Mouse (Mus musculus): ENCODE data around the gene Enah.

Enah gene

DNA sequence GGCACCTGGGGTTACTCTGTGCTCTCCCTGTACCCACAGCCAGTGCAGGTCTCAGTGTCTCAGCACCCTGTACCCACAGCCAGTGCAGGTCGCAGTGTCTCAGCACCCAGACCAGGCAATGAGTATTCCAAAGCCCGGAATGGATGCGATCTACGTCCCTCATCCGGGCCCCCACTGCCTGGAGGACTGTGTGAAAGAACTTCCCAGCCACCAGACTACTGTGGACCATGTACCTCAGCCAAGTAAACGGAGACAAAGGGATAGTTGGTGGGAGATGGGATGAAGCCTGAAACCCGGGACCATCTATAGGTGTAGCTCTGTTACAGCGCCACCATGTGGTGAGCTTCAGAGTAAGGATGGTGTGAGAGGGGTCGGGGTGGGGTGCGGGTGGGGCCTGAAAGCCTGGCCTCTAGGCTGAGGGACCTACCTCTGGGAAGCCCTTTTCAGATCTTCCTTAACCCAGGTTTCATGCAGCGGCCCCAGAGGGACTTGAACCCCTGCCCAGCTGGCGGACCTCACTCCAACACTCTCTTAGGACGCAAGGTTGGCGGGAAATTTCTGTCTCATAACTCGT lies 139.0 kb downstream of the Enah start:
- in situ Hi-C loops (cut with MboI, MseI), result no loop called here

DNA sequence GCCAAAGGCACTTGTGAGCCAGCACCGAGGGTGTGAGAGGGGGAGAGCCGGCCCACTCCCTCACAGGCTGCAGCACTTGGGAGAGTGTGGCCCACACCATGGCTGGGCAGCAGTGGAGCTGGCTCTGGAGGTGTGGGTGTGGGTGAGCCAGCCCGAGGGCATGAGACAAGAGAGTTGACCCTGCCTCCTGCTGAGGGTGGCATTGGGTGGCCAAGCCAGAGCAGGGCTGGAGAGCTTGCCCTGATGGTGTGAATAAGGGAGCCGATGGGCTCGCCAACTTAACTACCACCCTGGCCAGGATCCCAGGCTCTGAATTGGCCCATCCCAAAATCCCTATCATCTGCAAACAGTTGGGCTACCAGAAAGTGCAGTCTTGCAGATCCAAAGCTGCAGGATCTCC lies 141.4 kb downstream of the Enah start:
- in situ Hi-C loops (cut with MboI, MseI), result no loop called here

DNA sequence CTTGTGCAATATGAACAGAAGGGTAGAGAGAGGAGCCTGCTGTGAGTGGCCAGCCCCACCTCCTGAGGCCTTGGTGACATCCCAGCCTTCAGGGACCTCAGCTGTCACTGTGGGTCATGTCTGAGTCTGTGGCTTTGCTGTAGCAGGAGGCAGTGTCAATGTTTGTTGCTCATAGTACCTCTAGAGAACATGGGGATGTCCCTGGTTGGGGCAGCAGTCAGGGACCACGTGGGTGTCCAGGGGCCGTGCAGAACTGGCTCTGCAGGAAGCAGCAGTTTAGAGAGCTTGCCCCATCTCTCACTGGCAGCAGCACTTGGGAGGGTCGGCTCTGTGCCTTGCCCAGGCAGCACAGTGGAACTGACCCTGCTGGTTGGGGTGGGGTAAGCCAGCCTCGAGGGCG lies 142.7 kb downstream of the Enah start:
- in situ Hi-C loops (cut with MboI, MseI), result no loop called here

DNA sequence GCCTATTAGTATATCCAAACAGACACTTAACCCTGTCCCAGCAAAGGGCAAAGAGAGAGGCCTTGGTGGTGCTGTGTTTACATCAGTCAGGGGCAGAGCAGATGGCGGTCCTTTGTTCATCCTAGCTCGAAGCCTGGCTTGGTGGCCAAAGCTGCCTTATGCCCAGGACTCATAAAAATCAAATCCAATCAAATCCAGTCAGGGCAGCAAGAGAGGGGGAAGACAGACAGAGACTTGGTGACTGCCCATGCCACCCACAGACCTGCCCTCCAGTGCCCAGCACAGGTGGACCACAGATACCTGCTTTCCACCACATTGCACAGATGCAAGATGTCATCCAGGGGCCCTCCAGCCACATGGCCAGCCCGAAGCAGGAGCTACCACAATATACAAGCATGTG lies 143.1 kb downstream of the Enah start:
- in situ Hi-C loops (cut with MboI, MseI), result no loop called here

DNA sequence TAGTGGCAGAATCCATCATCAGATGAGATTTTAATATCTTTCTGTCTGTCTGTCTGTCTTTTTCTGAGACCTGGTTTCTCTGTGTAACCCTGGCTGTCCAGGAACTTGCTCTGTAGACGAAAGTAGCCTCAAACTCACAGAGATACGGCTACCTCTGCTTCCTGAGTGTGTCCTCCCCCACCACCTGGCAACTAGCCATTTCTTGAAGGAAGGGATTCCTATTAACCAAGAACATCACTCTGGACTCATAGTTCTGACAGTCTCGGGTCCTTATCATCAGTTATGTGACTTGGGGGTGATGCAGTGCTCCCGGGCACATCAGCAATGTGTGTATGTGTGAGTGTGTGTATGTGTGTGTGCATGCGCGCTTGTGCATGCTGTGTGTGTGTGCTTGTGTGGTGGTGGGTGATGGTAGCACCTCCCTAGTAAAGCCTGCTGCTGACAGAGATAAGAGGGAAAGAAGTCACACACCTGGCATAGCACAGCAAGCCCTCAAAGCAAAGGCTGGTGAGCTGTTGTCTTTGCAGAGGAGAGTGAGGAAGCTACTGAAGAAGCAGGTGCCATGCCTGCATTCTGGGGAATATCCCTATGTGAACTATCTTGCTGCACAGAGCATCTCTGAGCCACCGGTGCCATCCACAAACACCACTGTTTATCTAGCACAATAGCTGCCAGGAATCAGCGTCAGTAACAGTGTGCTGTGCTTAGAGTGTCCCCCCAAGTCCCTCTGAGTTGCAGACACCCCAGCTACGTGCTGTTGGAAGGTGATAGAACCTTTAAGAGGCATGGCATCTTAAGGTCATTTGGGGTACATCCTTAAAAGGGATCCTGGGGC lies 146.5 kb downstream of the Enah start:
- in situ Hi-C loops (cut with MboI, MseI), result no loop called here

DNA sequence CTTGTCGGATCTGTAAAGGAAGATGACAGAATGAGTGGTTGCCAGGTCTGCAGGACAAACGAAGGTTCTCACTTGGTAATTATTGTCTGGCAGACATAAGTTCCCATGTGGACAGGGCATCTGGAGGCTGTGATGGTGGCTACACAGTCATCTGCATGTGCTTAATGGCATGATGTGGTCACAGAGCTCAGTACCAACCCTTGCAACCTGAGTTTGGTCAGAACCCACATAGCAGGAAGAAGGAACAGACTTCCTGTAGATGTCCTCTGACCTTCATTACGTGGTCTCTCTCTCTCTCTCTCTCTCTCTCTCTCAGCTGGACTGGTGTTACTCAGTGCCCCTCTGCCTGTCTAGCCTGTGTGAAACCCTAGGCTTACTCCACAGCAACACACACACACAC lies 147.2 kb downstream of the Enah start:
- in situ Hi-C loops (cut with MboI, MseI), result no loop called here

DNA sequence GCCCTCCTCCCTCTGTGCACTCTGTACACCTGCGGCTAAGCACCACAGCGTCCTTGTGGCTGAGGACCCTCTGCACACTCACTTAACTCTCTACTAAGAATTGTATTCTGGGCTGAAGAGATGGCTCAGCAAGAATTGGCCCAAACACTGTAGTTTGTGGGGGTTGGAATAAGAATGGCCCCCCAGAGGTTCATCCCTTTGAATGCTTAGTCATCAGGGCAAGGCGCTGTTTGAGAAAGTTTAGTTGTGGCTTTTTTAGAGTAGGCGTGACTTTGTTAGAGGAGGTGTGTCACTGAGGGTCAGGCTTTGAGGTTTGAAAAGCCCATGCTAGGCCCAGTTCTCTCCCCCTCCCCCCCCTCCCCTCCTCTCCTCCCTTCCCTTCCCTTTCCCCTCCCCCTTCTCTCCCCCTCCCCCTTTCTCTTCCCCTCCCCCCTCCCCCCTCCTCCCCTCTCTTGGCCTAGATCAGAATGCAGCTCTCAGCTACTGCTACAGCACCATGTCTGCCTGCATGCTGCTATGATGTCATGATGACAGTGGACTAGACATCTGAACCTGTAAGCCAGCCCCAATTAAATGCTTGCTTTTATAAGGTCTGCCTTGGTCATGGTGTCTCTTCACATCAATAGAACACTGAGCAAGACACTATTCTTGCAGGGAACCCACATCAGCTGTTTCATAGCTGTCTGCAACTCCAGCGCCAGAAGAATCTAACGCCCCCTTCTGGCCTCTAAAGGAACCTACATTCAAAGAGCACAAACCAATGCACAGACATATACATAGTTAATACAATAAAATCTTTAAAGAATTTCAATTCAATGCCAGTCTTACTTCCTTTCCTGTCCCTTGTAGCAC lies 153.1 kb downstream of the Enah start:
- in situ Hi-C loops (cut with MboI, MseI), result no loop called here

DNA sequence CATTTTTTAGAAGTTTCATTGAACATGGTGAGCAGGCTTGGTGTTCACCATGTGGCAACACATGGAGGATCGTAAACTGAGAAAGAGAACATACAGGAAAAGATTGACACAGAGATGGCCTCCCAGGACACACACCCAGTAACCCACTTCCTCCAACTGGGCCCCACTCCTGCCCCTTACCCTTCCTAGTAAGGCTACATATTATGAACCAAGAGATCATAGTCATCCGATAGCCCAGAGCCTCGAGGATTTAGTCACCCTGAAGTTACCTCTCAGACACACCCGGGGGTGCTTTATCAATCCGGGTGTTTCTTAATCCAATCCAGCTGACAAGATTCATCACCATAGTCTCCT lies 153.9 kb downstream of the Enah start:
- in situ Hi-C loops (cut with MboI, MseI), result no loop called here

DNA sequence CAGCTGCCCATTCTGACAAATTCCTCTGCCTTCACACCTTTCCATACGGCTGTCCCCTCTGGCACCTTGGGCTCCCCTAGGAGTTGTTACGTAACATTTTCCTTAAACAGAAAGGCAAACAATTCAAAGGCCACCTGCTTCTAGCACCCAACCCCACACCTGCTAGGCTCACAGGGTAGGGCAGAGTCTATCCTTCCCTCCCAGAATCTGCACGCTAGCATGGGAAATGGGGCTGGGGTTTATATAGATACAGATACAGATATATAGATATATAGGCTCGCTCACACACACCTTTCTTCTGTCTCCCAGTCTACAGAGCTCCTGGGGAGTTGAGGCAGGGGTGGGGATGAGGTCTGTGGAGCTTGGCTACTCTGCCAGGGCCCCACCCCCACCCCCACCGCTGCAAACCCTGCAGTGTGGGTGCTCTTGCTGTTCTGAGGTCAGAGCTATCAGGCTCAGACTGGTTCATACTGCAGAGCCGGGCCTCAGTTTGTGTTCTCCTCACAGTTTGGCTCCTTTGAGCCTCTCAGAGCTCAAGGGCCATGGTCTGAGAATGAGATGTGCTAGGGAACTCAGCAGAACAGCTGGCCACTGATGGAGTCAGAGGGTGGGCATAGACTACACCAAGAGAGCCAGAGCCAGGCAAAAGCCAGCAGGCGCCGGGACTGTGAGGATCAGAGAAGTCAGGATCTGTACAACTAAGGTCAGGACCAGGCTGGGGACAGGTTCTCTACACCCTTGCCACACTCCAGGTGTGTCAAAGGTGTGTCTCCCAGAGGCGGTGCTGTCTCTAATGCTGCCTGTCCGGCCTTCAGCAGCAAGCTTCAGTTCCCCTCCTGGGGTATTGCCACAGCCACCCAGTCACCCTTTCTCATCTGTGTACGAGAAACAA lies 154.6 kb downstream of the Enah start:
- in situ Hi-C loops (cut with MboI, MseI), result loop anchor here (5.0 kb wide), 1 partner anchor 608 kb away; no protein-coding TSS in a partner anchor

DNA sequence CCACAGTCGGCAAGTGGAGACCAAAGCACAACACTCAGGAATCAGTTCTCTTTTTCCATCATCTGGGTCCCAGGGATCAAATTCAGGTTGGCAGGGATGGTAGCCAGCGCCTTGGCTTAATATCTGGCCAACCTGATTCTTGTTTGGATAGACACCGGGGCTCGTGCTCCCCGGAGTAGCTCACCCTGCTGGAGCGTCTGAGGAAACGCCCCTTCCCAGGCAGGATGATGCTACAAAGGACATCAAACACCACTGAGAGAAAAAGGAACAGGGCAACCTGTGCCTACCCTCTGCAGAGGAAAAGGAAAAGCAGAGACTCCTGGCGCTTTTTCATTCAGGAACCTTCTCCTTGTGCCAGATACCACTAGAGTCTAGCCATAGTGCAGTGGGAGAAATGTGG lies 156.4 kb downstream of the Enah start:
- in situ Hi-C loops (cut with MboI, MseI), result loop anchor here (5.0 kb wide), 1 partner anchor 606 kb away; no protein-coding TSS in a partner anchor

DNA sequence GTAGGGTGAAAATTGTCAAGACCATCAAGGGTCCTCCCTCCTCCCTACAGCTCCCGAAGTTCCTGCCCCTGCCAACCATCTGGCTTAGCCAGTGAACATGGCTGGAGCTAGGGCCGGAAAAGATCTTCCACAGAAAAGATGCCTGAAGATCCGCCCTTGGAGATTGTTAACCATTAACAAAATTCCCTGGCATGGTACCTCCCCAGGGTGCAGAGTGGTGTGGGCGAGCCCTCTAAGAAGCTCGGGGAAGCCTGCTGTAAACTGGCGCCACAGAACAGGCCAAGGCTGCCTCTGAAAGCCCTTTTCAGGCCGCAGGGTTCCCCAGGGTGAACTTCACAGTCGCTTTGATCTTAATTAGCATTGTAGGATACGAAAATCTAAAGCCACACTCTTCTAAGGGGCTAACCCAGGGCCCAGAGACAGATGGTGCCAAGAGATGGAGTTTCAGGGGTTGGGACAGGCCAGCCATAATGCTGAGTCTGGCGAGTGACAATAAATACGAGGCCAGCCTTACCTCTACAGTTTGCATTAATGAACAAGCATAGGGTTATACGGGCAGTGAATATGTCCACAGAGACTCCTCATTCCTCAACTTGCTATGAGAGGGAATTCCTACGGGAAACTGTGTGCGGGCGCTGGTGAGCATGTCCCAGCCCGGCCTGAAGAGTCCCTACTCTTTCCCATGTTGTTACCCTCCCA lies 157.0 kb downstream of the Enah start:
- in situ Hi-C loops (cut with MboI, MseI), result loop anchor here (5.0 kb wide), 1 partner anchor 606 kb away; no protein-coding TSS in a partner anchor

DNA sequence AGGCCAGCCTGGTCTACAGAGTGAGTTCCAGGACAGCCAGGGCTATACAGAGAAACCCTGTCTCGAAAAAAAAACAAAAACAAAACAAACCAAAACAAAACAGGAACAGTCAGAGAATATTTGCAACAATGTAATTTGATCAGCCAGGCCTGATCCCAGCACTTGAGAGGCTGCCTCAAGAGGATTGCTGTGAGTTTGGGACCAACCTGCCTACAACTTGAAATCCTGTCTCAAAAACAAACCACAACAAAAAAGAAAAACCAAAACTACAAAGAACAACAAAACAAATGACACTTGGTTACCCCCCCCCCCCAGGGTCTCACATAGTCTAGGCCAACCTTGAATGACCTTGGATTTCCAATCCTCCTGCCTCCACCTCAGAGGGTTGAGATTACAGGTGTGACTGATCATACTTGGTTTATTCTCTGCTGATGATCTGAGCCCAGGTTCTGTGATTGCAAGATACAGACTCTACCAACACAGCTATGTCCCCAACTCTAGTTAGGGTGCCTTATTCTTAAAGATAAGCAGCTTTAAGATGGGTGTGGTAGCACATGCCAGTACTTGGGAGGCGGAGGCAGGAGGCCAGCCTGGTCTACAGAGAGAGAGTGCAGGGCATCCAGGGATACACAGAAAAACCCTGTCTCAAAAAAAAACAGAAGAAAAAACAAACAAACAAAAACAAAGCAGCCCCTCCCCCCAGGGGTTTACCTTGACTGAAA lies 158.4 kb downstream of the Enah start:
- in situ Hi-C loops (cut with MboI, MseI), result loop anchor here (5.0 kb wide), 1 partner anchor 604 kb away; no protein-coding TSS in a partner anchor

DNA sequence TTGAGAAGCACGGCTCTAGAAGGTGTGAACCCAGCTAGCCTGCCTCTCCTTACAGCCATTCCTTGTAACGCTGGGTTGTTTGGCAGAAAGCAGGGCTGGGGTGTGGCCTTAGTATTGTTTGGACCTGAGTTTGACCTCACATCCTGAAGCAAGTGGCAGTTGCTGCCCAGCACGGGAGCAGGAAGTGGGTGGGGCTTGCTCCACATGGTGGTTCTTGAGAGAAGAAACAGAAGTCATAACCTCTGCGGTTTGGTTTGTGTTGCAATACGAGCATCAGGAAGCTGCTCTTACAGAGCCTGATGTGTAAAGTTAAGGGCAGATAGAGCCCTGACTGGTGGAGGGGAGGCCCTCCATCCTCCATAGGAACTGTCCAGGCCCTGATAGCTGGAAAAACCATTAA lies 159.1 kb downstream of the Enah start:
- in situ Hi-C loops (cut with MboI, MseI), result loop anchor here (5.0 kb wide), 1 partner anchor 603 kb away; no protein-coding TSS in a partner anchor

DNA sequence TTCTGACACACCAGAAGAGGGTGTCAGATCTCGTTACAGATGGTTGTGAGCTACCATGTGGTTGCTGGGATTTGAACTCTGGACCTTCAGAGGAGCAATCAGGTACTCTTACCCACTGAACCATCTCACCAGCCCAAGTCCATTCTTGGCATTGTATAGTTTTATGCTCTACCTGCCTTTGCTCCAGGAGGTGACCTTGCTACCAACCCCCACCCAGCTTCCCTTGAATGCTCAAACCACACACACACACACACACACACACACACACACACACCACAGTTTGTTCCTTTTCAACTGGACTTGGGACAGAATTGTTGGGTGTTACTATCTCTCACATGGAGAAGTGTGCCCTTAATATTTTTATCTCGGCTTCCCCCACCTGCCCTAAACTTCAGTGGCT lies 163.5 kb downstream of the Enah start:
- in situ Hi-C loops (cut with MboI, MseI), result loop anchor here (10.0 kb wide), 1 partner anchor 842 kb away; no protein-coding TSS in a partner anchor

DNA sequence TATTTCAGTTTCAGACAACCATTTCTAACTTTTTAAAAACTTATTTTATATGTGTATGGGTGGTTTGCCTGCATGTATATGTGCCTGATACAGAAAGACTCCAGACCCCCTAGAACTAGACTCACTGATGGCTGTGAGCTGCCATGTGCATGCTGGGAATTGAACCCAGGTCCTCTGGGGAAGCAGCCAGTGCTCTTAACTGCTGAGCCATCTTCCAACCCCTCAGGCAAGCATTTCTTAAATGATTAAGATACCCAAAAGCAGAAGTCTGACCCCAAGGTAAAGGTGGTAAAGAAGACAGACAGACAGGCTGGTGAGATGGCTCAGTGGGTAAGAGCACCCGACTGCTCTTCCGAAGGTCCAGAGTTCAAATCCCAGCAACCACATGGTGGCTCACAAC lies 165.0 kb downstream of the Enah start:
- in situ Hi-C loops (cut with MboI, MseI), result loop anchor here (10.0 kb wide), 1 partner anchor 840 kb away; no protein-coding TSS in a partner anchor

DNA sequence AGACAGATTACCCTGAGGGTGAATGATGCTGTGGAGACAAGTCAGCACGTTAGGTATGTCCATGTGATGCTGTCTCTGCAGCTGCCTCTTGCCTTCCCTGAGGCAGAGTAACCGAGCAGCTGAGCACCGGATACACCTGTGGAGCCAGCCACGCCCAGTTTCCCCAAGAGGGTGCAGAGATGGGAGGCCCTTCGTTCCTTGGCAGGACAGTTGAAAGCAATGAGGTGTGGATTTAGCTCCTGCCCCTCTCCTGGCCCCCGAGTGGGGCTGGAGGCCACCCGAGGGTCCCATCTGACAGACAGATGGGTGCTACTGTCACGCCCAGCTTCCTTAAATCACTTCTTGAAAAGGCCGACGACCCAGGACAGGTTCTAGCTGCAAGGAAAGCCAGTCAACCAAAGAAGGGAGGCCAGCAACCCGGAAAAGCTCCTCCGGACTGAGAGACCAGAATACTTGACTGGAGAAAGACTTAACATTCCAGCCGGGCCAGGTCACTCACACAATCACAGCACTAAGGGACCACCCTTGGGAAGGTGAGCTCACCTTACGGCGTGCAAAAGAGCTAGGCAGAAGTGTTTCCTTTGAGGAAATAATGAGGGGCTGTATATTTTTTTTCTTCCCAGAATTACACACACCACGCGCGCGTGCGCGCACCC lies 166.6 kb downstream of the Enah start:
- in situ Hi-C loops (cut with MboI, MseI), result loop anchor here (10.0 kb wide), 1 partner anchor 838 kb away; no protein-coding TSS in a partner anchor

DNA sequence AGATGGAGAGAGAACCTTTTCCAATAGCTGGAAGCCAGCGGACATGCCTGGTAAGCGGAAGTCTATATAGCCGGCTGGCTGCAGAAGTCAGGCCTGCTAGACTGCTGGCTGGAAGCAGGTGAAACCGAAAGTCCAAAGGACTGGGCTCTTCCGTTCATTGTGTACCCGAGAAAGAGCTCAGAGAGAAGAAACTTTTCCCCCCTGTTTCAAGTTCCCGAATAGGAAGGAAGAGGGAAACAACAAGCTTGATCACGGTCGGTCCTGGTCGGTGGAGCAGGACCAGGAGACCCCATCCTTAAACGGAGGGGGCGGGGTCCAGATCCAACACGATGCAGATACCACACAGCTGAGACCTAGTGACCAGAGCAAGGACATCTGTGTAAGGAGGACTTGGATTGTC lies 167.3 kb downstream of the Enah start:
- in situ Hi-C loops (cut with MboI, MseI), result loop anchor here (10.0 kb wide), 1 partner anchor 838 kb away; no protein-coding TSS in a partner anchor

DNA sequence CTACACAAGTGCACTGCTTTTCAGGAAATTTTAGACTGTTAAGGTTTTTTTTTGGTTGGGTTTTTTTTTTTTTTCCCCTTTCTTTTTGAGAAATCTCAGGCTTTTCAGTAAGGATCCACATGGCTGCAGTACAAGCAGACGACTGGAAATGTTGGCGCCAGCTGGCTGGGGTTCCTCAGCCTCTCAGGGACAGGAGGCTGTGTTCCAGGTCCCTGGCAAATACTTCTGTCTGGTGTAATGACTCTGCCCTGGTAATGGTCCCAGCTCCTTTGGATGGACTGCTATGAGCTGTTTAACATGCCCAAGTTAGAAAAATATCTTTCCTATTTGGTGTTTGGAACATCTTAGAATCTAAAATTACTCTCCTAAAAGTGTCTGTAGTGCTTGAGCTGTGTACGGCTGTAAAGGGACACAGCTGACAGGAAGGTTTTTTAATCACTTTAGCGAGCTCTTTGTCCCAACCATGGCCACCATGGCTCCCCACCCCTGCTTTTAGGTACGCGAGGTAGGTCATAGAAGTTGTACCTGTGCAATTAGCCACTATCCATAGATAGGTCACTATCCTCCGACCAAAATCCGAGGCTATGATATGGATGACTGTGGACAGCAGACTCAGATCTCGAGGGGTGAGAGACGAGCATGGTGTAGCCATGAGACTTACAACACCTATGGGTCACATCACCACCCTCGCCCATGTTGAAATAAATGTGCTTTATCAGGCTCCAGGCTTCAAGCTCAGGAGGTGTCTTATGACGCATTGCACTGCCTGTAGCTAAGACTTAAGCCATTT lies 168.1 kb downstream of the Enah start:
- in situ Hi-C loops (cut with MboI, MseI), result loop anchor here (10.0 kb wide), 1 partner anchor 837 kb away; no protein-coding TSS in a partner anchor

Measured in T-helper 2 cell (primary cell).